Mouse (Mus musculus): ENCODE results near the gene Grn. TPM values are rescaled to one million over a fixed set of nuclear protein-coding genes. Genes with fewer than 3 reads are reported as not detected.
A peak's percentile ranks its signal among the peaks of the same experiment; 100 is the strongest.

Gene Grn
- total RNA-seq, 2 experiments from 2014 or later = 81.8 to 83.7 TPM

- no peak for DNase-seq (ENCODE audit: low spot score in 2 of 2)
Measured at GRCm38 (mm10) chr11:102421559-102421958, 8.6 kb upstream of the Grn start.

- DNase-seq (ENCODE audit: low spot score in 2 of 2) = no peak
Measured at GRCm38 (mm10) chr11:102424666-102425065, 5.4 kb upstream of the Grn start.

- DNase-seq (ENCODE audit: low spot score in 2 of 2) = no peak
Measured at GRCm38 (mm10) chr11:102425555-102426316, 4.4 kb upstream of the Grn start.

DNA sequence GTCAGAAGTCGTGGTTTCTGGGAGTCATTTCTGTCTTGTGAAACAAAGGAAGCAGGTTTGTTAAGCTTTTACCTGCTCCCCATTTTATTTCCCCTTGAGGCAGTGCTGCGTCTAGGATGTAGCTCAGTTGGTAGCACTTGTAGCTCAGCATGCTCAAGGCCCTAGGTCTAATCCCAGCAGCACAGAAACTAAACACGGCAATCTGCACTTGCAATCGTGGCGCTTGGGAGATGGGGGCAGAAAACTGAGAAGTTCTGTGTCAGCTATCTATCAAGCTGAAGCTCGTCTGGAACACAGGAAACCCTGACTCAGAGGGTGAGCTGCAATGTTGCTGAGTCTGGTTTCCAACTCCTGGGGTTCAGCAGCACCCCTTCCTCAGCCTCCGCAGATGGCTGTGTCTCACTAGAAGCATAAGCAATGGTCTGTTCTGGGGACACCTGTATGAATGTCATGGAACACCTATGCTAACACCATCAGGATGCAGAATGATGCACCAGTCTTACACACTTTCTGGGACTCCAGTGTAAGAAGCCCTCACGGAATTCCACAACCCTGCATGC is 1.1 kb upstream of the Grn start:
- DNase-seq (ENCODE audit: low spot score in 2 of 2) = peak; percentile 9 to 12

- DNase-seq (ENCODE audit: low spot score in 2 of 2) = no peak
Measured at GRCm38 (mm10) chr11:102429551-102429950, 564 bp upstream of the Grn start.

DNA sequence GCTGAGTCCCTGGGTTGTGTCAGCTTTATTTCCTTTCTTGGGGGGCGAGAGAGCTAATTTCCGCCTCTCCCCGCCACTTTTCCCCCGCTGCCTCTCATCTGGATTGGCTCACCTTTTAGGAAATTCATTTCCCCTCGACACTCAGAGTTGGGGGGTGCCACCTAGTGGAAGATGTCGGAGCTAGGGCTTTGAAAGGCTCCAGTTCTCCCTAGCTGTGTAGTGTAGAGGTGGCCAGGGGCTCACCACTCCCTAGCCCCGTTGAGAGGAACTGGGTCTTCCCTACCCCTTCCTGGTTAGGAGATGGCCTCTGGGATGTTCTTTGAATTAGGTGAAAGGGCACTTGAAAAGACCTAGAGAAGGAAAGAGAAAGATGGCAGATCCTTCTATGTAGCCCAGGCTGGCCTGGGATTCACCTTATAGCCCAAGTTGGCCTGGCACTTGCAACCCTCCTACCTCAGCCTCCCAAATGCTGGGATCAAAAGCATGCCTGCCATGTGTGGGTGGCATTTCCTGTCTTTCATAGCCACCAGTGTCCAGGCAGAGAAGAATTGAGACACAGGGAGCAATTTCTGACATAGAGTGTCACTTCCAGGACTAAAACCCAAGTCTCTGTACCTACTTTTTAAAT is 1.0 kb downstream of the Grn start:
- DNase-seq (ENCODE audit: low spot score in 2 of 2) = peak; percentile 85 to 88

DNA sequence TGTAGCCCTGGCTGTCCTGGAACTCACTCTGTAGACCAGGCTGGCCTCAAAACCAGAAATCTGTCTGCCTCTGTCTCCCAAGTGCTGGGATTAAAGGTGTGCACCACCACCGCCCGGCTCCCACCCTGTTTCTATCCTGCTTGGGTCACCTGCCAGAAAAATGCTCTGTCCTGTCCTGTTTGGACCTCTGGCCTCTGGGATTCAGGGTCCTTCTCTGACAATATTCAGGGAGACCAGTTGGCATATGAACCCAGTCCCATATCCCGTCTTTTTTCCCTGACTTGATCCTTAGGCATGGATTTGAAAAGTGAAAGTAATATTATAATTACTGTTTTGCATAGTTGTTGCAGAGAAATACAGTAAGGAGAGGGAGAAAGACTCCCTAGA is 1.6 kb downstream of the Grn start:
- DNase-seq (ENCODE audit: low spot score in 2 of 2) = no peak

GRCm38 (mm10) chr11:102432115-102432843 is 2.2 kb downstream of the Grn start:
- peak; percentile 22 to 35 for DNase-seq (ENCODE audit: low spot score in 2 of 2)

DNA sequence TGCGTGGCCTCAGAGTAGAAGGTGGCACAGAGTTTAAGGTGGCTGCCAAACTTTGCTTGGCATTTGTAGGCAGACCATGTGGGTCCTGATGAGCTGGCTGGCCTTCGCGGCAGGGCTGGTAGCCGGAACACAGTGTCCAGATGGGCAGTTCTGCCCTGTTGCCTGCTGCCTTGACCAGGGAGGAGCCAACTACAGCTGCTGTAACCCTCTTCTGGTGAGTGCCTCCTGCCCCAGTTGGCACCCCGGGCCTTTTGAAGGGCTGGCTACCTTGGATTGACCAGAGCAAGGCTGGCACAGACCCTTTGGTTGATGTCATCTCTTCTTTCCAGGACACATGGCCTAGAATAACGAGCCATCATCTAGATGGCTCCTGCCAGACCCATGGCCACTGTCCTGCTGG is 2.8 kb downstream of the Grn start:
- DNase-seq (ENCODE audit: low spot score in 2 of 2) = peak; percentile 52 to 57

- no peak for DNase-seq (ENCODE audit: low spot score in 2 of 2)
Measured at GRCm38 (mm10) chr11:102433866-102434265, 3.8 kb downstream of the Grn start.

DNA sequence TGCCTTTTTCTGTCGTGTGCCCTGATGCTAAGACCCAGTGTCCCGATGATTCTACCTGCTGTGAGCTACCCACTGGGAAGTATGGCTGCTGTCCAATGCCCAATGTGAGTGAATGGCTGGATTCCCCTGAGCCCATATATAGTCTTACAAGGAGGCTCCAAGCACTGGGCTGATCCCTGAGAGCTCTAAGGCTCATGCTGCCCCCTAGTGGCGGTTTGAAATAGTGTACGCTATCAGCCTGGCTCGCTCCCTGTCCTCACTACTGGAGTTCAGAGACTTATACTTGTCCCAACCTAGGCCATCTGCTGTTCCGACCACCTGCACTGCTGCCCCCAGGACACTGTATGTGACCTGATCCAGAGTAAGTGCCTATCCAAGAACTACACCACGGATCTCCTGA is 4.3 kb downstream of the Grn start:
- peak; percentile 93 to 95 for DNase-seq (ENCODE audit: low spot score in 2 of 2)

DNA sequence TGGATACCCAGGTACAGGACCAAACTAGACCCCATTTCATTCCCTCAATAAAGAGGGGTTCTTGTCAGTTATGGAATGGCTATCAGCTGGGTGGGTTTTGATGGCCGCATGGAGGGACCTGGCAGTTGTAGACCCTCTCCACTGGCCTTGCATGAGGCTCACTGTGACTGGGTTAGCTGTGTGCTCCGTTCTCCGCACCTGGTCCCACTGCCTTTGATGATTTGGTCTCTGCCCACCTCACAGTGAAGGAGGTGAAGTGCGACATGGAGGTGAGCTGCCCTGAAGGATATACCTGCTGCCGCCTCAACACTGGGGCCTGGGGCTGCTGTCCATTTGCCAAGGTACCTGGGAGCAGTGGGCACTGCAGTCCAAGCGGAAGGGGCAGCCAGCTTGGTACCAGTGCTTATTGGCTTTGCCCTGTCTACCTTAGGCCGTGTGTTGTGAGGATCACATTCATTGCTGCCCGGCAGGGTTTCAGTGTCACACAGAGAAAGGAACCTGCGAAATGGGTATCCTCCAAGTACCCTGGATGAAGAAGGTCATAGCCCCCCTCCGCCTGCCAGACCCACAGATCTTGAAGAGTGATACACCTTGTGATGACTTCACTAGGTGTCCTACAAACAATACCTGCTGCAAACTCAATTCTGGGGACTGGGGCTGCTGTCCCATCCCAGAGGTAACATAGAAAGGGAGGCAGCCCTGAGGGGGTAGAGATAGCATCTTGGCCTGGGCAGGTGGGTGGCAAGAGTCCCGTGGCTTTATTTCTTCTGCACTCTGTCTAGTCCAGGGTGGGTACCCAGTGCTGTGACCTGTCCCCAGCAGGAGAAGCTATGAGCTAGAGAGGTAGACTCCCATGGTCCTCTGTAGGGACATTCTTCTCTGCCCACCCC is 4.9 kb downstream of the Grn start:
- no peak for DNase-seq (ENCODE audit: low spot score in 2 of 2)

- peak; percentile 15 to 47 for DNase-seq (ENCODE audit: low spot score in 2 of 2)
Measured at GRCm38 (mm10) chr11:102435754-102436470, 5.8 kb downstream of the Grn start.

- DNase-seq (ENCODE audit: low spot score in 2 of 2) = no peak
Measured at GRCm38 (mm10) chr11:102436471-102436790, 6.3 kb downstream of the Grn start.

DNA sequence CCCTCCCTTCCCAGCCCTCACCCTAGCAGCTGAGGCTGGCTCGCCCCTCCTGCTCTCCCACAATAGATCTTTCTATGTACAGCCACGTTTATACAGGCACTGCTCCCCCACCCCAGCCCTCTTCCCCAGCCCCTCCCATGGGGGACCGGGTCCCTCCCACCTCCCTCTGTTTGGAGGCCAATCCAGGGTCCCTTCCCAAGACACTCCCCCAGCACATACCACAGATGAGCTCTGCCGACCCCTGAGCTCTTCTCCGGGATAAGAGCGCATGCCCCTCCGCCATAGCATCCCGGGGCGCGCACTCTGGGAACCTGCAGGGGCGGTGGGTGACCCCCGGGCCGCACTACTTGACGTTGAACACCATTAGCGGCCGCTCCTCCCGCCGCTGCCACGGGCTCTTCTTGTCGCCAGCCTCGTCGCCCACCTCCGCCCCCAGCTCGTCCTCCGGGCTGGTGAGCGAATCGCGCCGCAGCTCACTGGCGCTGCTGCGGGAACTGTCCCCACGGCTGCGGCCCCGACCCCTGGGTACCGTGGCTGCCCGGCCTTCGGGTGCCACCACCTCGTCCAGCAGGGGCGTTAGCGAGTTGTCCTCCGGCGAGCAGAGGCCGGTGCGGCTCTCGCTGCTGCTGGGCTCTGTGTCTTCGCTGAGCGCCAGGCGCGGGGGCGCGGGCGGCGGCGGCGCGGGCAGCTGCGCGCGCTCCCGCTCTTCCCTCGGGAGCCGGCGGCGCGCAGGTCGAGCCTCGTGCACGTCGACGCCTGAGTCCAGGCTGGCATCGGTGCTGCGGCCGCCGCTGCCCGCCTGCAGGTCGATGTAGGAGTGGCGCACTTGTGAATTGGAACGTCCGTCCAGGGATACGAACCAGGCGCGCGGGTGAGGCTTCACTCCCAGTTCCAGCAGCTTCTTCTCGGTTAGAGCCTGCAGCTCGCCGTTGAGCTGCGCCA is 7.3 kb downstream of the Grn start:
- DNase-seq (ENCODE audit: low spot score in 2 of 2) = peak; percentile 74 to 82

DNA sequence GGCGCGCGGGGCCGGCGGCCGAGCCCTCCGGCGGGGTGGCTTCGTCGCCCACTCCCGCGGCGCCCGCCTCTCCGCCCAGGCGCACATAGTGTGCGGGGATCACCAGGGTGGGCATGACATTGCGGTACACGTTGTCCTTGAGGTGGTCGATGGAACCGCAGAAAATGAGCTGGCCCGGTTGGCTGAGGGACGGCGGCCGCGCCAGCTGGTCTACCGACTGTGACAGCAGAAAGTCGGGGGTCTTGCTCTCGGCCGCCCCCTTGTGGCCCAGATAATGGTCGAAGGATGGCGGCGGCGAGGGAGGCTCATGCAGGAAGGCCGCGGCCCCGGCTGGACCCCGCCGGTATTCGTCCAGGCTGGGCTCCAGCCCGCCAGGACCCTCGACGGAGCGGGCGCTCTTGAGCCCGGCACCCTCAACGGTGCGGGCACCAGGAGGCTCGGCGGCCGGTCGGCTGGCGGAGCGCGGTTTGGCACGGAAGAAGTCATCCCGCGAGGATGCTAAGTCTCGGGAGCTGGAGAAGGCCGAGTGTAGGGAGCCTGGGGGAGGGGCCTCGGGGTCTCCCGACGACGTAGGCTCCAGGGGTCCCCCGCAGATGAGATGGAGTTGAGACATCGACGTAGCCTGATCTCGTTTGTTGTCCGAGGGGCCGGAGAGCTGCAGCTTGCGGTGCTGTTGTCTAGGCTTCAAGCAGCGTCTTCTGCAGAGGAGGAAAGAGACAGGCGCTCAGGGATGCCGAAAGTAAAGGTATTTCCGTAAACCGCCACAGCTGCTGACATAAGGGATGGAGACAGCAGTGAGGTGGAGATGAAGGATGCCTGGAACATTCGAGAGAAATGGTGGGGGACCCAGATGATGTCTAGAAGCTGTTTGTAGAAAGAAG is 8.3 kb downstream of the Grn start:
- peak; percentile 93 to 94 for DNase-seq (ENCODE audit: low spot score in 2 of 2)

- DNase-seq (ENCODE audit: low spot score in 2 of 2) = no peak
Measured at GRCm38 (mm10) chr11:102439093-102440082, 9.3 kb downstream of the Grn start.

All from layer of hippocampus, postnatal 10 days (tissue).